Mouse (Mus musculus) midbrain, postnatal 0 days (tissue): ENCODE data around the gene Lgalsl. TPM values are rescaled to one million over a fixed set of nuclear protein-coding genes. Genes with fewer than 3 reads are reported as not detected.

Experiments
- ATAC-seq: fragments of 200-750 bp; cut with Nextera tagmentation; 2 replicates; pipeline ENCODE4 v1.8.0; 2017; ENCODE audit warnings: moderate number of reproducible peaks, mild to moderate bottlenecking, moderate TSS enrichment, moderate library complexity; ENCODE audit not compliant: low FRiP score
- DNase-seq: peaks from one replicate; pipeline ENCODE4 v3.0.0-alpha.2; 2015; ENCODE audit warnings: low spot score
- H3K27ac ChIP-seq: fragments of 300-500 bp; sonication (generic); 2 replicates; pipeline ENCODE4 v1.5.1; 2014; ENCODE audit warnings: low read depth, mild to moderate bottlenecking, low read length, mixed read lengths
- H3K27me3 ChIP-seq: fragments of 300-500 bp; sonication (generic); 2 replicates; pipeline ENCODE4 v1.6.1; 2014; ENCODE audit warnings: low read length, control low read depth, mixed read lengths; ENCODE audit not compliant: insufficient read depth
- H3K36me3 ChIP-seq: fragments of 300-500 bp; sonication (generic); 2 replicates; pipeline ENCODE4 v1.6.1; 2014; ENCODE audit warnings: low read length, control low read depth, mixed read lengths; ENCODE audit not compliant: insufficient read depth
- H3K4me1 ChIP-seq: fragments of 300-500 bp; sonication (generic); 2 replicates; pipeline ENCODE4 v1.6.1; 2014; ENCODE audit warnings: mild to moderate bottlenecking, control low read depth, antibody characterized with exemption, low read length, mixed read lengths; ENCODE audit not compliant: insufficient read depth
- H3K4me2 ChIP-seq: fragments of 300-500 bp; sonication (generic); 2 replicates; pipeline ENCODE4 v1.6.1; 2014; ENCODE audit warnings: low read depth, mild to moderate bottlenecking, low read length, mixed read lengths; ENCODE audit not compliant: poor library complexity, severe bottlenecking
- H3K4me3 ChIP-seq: fragments of 300-500 bp; sonication (generic); 2 replicates; pipeline ENCODE4 v1.5.1; 2014; ENCODE audit warnings: low read depth, mild to moderate bottlenecking, low read length, moderate library complexity
- H3K9ac ChIP-seq: fragments of 300-500 bp; sonication (generic); replicated peaks from 2 replicates; pipeline ENCODE4 v1.6.1; 2014; ENCODE audit warnings: mild to moderate bottlenecking, low read length, moderate library complexity, mixed read lengths; ENCODE audit not compliant: poor library complexity, severe bottlenecking
- H3K9me3 ChIP-seq: fragments of 300-500 bp; sonication (generic); 2 replicates; pipeline ENCODE4 v1.6.1; 2016; ENCODE audit warnings: low read length, control low read depth
- CTCF ChIP-seq: IDR thresholded peaks from 2 replicates; pipeline ENCODE4 v1.5.1; 2016; ENCODE audit warnings: antibody characterized with exemption, mild to moderate bottlenecking
- WGBS: fragments of 180-500 bp; shearing (Covaris S2); extraction: QIAGEN DNeasy Blood & Tissue Kit; methylation state at CpG from one replicate; pipeline ENCODE4 v1.1.7; 2014; 5-methylcytosine and 5-hydroxymethylcytosine counted together
- polyA plus RNA-seq: library from polyadenylated mRNA; unstranded; fragments of >200 nt; fragmentation: Nextera tagmentation; extraction: Ambion mirVana; gene quantifications from 2 replicates; pipeline ENCODE4 v1.2.1, GENCODE M21; 2015
- total RNA-seq: library from RNA; depleted of rRNA; stranded (reverse); fragments of >200 nt; gene quantifications from 2 replicates; pipeline ENCODE4 v1.2.3, GENCODE M21; 2014

Lgalsl gene
- total and polyA plus RNA-seq, 2 experiments from 2014 or later, result 83.1 to 94.5 TPM

GRCm38 (mm10) chr11:20784776-20785175, 46.1 kb downstream of the Lgalsl start:
- 88% methylated on average over 6 of the region's 6 CpGs for WGBS
- no peak overlapping the region for H3K9ac ChIP-seq
- no peaks in the 10 kb centered on the region for H3K36me3 ChIP-seq
- no peak overlapping the region for H3K4me2 ChIP-seq
- H3K9me3 ChIP-seq, result no peaks in the 10 kb centered on the region
- no peaks in the 10 kb centered on the region for H3K4me1 ChIP-seq
- H3K27me3 ChIP-seq, result no peaks in the 10 kb centered on the region
- ATAC-seq (no peak), DNase-seq (no peak)
- no peak overlapping the region for H3K27ac ChIP-seq
- TF ChIP-seq CTCF, result no peak
- no peak overlapping the region for H3K4me3 ChIP-seq

GRCm38 (mm10) chr11:20783467-20783866, 47.4 kb downstream of the Lgalsl start:
- DNase-seq (no peak), ATAC-seq (no peak)
- Histone ChIP-seq H3K4me2 (no peak overlapping the region), H3K27me3 (no peaks in the 10 kb centered on the region), H3K4me3 (no peak overlapping the region), H3K27ac (no peak overlapping the region), H3K36me3 (no peaks in the 10 kb centered on the region), H3K9ac (no peak overlapping the region), H3K9me3 (no peaks in the 10 kb centered on the region), H3K4me1 (no peaks in the 10 kb centered on the region)
- WGBS, result 100% methylated on average over 1 of the region's 1 CpGs
- no peak for TF ChIP-seq CTCF

GRCm38 (mm10) chr11:20782620-20783019, 48.2 kb downstream of the Lgalsl start:
- H3K4me2 ChIP-seq, result no peak overlapping the region
- WGBS, result 67% methylated on average over 2 of the region's 2 CpGs
- no peak for TF ChIP-seq CTCF
- no peaks in the 10 kb centered on the region for H3K9me3 ChIP-seq
- no peak for DNase-seq
- ATAC-seq, result no peak
- no peak overlapping the region for H3K4me3 ChIP-seq
- H3K36me3 ChIP-seq, result no peaks in the 10 kb centered on the region
- no peaks in the 10 kb centered on the region for H3K27me3 ChIP-seq
- no peak overlapping the region for H3K9ac ChIP-seq
- no peak overlapping the region for H3K27ac ChIP-seq
- no peaks in the 10 kb centered on the region for H3K4me1 ChIP-seq

GRCm38 (mm10) chr11:20780312-20780711, 50.5 kb downstream of the Lgalsl start:
- Histone ChIP-seq H3K27me3 (no peaks in the 10 kb centered on the region), H3K4me2 (no peak overlapping the region), H3K4me3 (no peak overlapping the region), H3K9ac (no peak overlapping the region), H3K9me3 (no peaks in the 10 kb centered on the region), H3K4me1 (no peaks in the 10 kb centered on the region), H3K36me3 (no peaks in the 10 kb centered on the region), H3K27ac (no peak overlapping the region)
- no peak for DNase-seq
- no peak for ATAC-seq
- WGBS, result 87% methylated on average over 4 of the region's 4 CpGs
- no peak for TF ChIP-seq CTCF

GRCm38 (mm10) chr11:20778861-20779563, 51.8 kb downstream of the Lgalsl start:
- WGBS, result 93% methylated on average over 3 of the region's 3 CpGs
- H3K9ac ChIP-seq, result no peak overlapping the region
- no peak for ATAC-seq
- H3K4me1 ChIP-seq, result no peaks in the 10 kb centered on the region
- no peaks in the 10 kb centered on the region for H3K9me3 ChIP-seq
- no peak overlapping the region for H3K4me2 ChIP-seq
- no peak for TF ChIP-seq CTCF
- DNase-seq, result no peak
- H3K27me3 ChIP-seq, result no peaks in the 10 kb centered on the region
- H3K4me3 ChIP-seq, result no peak overlapping the region
- H3K27ac ChIP-seq, result no peak overlapping the region
- H3K36me3 ChIP-seq, result no peaks in the 10 kb centered on the region

GRCm38 (mm10) chr11:20778298-20778697, 52.6 kb downstream of the Lgalsl start:
- Histone ChIP-seq H3K4me3 (no peak overlapping the region), H3K36me3 (no peaks in the 10 kb centered on the region), H3K4me1 (no peaks in the 10 kb centered on the region), H3K9ac (no peak overlapping the region), H3K27me3 (no peaks in the 10 kb centered on the region), H3K9me3 (no peaks in the 10 kb centered on the region), H3K4me2 (no peak overlapping the region), H3K27ac (no peak overlapping the region)
- ATAC-seq, result no peak
- DNase-seq, result no peak
- 75% methylated on average over 1 of the region's 1 CpGs for WGBS
- TF ChIP-seq CTCF, result no peak
